In the genomic region with DNA sequence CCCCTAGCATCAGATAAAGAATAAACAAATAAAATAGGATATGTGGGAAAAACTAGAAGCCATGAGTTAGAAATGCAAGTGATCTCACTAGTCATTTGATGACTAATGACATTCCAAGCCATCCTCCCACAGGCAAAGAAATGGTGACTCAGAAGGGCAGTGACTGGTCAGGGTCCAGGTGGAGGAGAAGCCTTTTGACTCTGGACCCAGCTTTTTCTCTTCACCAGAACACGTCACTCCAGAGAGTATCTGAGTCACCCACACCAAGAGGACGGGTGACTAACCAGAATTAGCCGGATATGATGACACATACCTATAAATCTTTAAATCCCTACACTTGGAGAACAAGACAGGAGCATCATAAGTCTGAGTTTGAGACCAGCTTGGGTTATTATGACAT, we compare ENCODE assay signal across 14 mouse cellular contexts. TPM values are rescaled to one million over a fixed set of nuclear protein-coding genes. Genes with fewer than 3 reads are reported as not detected.
DNase-seq lines count a peak whose midpoint lies in the region; ATAC-seq and TF ChIP-seq lines count a peak whose summit lies in the region.
"Had no signal": no experiment of that assay in that cellular context is flagged by ENCODE, and none has a peak within 500 bp of the region (broad histone marks: within the 10 kb centered on the region; RNA-seq: fewer than 3 reads in every experiment).

No protein-coding gene starts in this region.

- no peak overlapping the region for H3K4me2 ChIP-seq in kidney, postnatal 0 days (ENCODE audit: low read length)
- H3K4me2 ChIP-seq in midbrain, embryonic 14.5 days (ENCODE audit: low read length): no peak overlapping the region
- no peak overlapping the region for H3K4me2 ChIP-seq in forebrain, embryonic 16.5 days (ENCODE audit: low read length)
- H3K4me2 ChIP-seq: liver, embryonic 12.5 days; neural tube, embryonic 15.5 days had no signal

- no peaks in the 10 kb centered on the region for H3K27me3 ChIP-seq in kidney, postnatal 0 days (ENCODE audit: insufficient read depth, low read length)
- H3K27me3 ChIP-seq in midbrain, embryonic 14.5 days (ENCODE audit: control insufficient read depth, insufficient read depth, low read length): no peaks in the 10 kb centered on the region
- H3K27me3 ChIP-seq in forebrain, embryonic 16.5 days (replicated peaks; ENCODE audit: control insufficient read depth, insufficient read depth, low read length): no peaks in the 10 kb centered on the region
- H3K27me3 ChIP-seq: liver, embryonic 12.5 days; neural tube, embryonic 15.5 days had no signal

- no peak overlapping the region for H3K4me3 ChIP-seq in kidney, postnatal 0 days (replicated peaks; ENCODE audit: low read depth, low read length)
- H3K4me3 ChIP-seq in midbrain, embryonic 14.5 days (replicated peaks; ENCODE audit: low read depth, low read length): no peak overlapping the region
- no peak overlapping the region for H3K4me3 ChIP-seq in forebrain, embryonic 16.5 days (replicated peaks; ENCODE audit: low read length)
- H3K4me3 ChIP-seq: embryonic facial prominence, embryonic 10.5 days; liver, embryonic 12.5 days; neural tube, embryonic 15.5 days had no signal

- H3K9ac ChIP-seq in kidney, postnatal 0 days (ENCODE audit: low read depth, low read length): no peak overlapping the region
- H3K9ac ChIP-seq in midbrain, embryonic 14.5 days (replicated peaks; ENCODE audit: low read length): no peak overlapping the region
- H3K9ac ChIP-seq in forebrain, embryonic 16.5 days (replicated peaks; ENCODE audit: low read depth, low read length): no peak overlapping the region
- H3K9ac ChIP-seq: liver, embryonic 12.5 days; neural tube, embryonic 15.5 days had no signal

- peaks cover 38% of the 10 kb centered on the region for H3K36me3 ChIP-seq in kidney, postnatal 0 days (ENCODE audit: insufficient read depth, low read length)
- peaks cover 72% of the 10 kb centered on the region for H3K36me3 ChIP-seq in midbrain, embryonic 14.5 days (ENCODE audit: control insufficient read depth, insufficient read depth, low read length)
- peaks cover 52% of the 10 kb centered on the region for H3K36me3 ChIP-seq in forebrain, embryonic 16.5 days (ENCODE audit: control insufficient read depth, insufficient read depth)

- DNase-seq in 3134 (ENCODE audit: extremely low read depth, insufficient read length, low spot score) (peak; percentile 81), 3T3-L1 (ENCODE audit: low read depth, low spot score) (peak; percentile 100)
- DNase-seq in adrenal gland, postnatal 14 days: peak; percentile 64
- DNase-seq in kidney, postnatal 0 days (ENCODE audit: low spot score): peak; percentile 39
- DNase-seq in midbrain, embryonic 14.5 days: no peak
- DNase-seq in cerebellum, postnatal 25 days: no peak
- DNase-seq: cerebellum, adult 11-12 months; gastrocnemius, postnatal 14 days; lung, postnatal 4 days; thymus, postnatal 36 days had no signal

- ATAC-seq in kidney, postnatal 0 days (replicated peaks; ENCODE audit: low FRiP score, low read depth): peak; percentile 93
- ATAC-seq in midbrain, embryonic 14.5 days (ENCODE audit: low FRiP score, low TSS enrichment): no peak
- ATAC-seq in forebrain, embryonic 16.5 days: no peak
- ATAC-seq: liver, embryonic 12.5 days had no signal

- H3K9me3 ChIP-seq in kidney, postnatal 0 days (replicated peaks; ENCODE audit: low read length): no peaks in the 10 kb centered on the region
- peaks cover 9% of the 10 kb centered on the region for H3K9me3 ChIP-seq in midbrain, embryonic 14.5 days (ENCODE audit: control insufficient read depth, low read length)
- H3K9me3 ChIP-seq in forebrain, embryonic 16.5 days (ENCODE audit: control insufficient read depth, low read length): peaks cover 11% of the 10 kb centered on the region

- H3K27ac ChIP-seq in kidney, postnatal 0 days: no peak overlapping the region
- H3K27ac ChIP-seq in midbrain, embryonic 14.5 days (replicated peaks; ENCODE audit: low read depth, low read length): no peak overlapping the region
- H3K27ac ChIP-seq in forebrain, embryonic 16.5 days (ENCODE audit: low read length): no peak overlapping the region
- H3K27ac ChIP-seq: embryonic facial prominence, embryonic 10.5 days; liver, embryonic 12.5 days; neural tube, embryonic 15.5 days had no signal

- 38% methylated on average over 3 of the region's 3 CpGs for WGBS in kidney, postnatal 0 days
- 84% methylated on average over 3 of the region's 3 CpGs for WGBS in midbrain, embryonic 14.5 days
- WGBS in forebrain, embryonic 16.5 days: 96% methylated on average over 3 of the region's 3 CpGs

- no peak for TF ChIP-seq CTCF in kidney, postnatal 0 days (IDR thresholded peaks at IDR 0.05; ENCODE audit: low read depth)

- H3K4me1 ChIP-seq in kidney, postnatal 0 days (replicated peaks; ENCODE audit: insufficient read depth, low read length): no peaks in the 10 kb centered on the region
- H3K4me1 ChIP-seq in midbrain, embryonic 14.5 days (ENCODE audit: control insufficient read depth, insufficient read depth, low read length): no peaks in the 10 kb centered on the region
- no peaks in the 10 kb centered on the region for H3K4me1 ChIP-seq in forebrain, embryonic 16.5 days (replicated peaks; ENCODE audit: control insufficient read depth, insufficient read depth, low read length)
- H3K4me1 ChIP-seq: embryonic facial prominence, embryonic 10.5 days; liver, embryonic 12.5 days; neural tube, embryonic 15.5 days had no signal

RNA-seq across cellular contexts. Expression of a gene that starts 19.6 kb away (rescaled TPM):
- total RNA-seq in adrenal gland, postnatal 14 days (2021): 20.6 and 22.8 TPM in 2 replicates
- polyA plus RNA-seq in kidney, postnatal 0 days (2015; fragmentation: Nextera tagmentation; extraction: Ambion mirVana): 36.0 and 39.7 TPM in 2 replicates
- 17.1 and 20.5 TPM in 2 replicates for polyA plus RNA-seq in midbrain, embryonic 14.5 days (2014; fragmentation: Nextera tagmentation; extraction: Ambion mirVana)
- 23.6 and 29.2 TPM in 2 replicates for polyA plus RNA-seq in forebrain, embryonic 16.5 days (2015; fragmentation: Nextera tagmentation; extraction: Ambion mirVana)

RNA-seq across cellular contexts. Expression of a gene that starts 43.7 kb away (rescaled TPM):
- total RNA-seq in adrenal gland, postnatal 14 days (2021): 14.7 and 17.5 TPM in 2 replicates
- polyA plus RNA-seq in kidney, postnatal 0 days (2015; fragmentation: Nextera tagmentation; extraction: Ambion mirVana): 26.2 and 29.8 TPM in 2 replicates
- polyA plus RNA-seq in midbrain, embryonic 14.5 days (2014; fragmentation: Nextera tagmentation; extraction: Ambion mirVana): 9.3 and 11.7 TPM in 2 replicates
- polyA plus RNA-seq in forebrain, embryonic 16.5 days (2015; fragmentation: Nextera tagmentation; extraction: Ambion mirVana): 11.5 and 11.6 TPM in 2 replicates

Comparison
In these comparisons a context has a peak if more than half of its experiments do, and no peak if none do; other contexts are left out.
1. DNase-seq: peak in 3134 (single experiment), 3T3-L1 (single experiment), adrenal gland, postnatal 14 days (single experiment) and kidney, postnatal 0 days (single experiment); none in midbrain, embryonic 14.5 days (single experiment) and cerebellum, postnatal 25 days (0 of 2).